Mouse (Mus musculus): ENCODE results near the gene Olfr952. TPM values are rescaled to one million over a fixed set of nuclear protein-coding genes. Genes with fewer than 3 reads are reported as not detected.

Gene Olfr952
- total RNA-seq (2023), result not detected

DNA sequence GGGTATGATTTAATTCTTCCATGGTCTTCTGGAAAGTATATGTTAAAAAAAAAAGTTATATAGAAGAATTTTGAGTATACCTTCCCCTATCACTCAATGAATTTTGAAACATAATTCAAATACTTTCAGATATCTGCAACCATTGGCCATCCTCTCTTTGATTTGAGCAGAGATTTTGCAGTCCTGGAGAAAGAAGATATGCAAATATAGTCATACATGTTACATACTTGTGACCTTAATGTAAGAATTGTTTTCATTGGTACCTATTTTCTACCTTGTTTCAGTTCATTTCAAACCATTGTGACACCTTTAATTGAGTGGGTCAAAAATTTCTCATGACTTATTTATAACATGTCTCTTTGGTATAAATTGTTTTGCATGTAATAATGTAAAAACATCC, at the start of gene Olfr952:
Gene Olfr952 (minus strand): TSS at position 101 of the 400 bp plus-strand sequence.

DNA sequence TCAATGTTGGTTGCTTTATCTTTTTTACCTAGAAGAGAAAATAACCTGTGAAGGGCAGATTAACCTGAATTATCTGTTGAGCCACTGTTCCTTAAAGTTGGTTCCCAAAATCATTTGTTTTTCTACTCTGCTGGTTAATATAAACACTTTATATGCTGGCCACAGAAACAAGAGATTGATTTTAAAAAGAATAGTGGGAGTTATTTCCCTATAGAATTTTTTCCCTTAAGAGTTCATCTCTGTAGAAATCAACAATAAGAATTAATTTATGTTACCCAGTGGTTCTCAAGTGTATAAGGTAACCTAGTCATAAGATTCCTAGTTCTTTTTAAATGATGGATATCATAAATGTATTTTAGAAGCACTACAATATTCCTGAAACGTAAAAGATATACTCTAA, 44.9 kb upstream of the Olfr952 start, which contains the start of gene Olfr955:
Gene Olfr955 (minus strand): TSS at position 101 of the 400 bp plus-strand sequence.

DNA sequence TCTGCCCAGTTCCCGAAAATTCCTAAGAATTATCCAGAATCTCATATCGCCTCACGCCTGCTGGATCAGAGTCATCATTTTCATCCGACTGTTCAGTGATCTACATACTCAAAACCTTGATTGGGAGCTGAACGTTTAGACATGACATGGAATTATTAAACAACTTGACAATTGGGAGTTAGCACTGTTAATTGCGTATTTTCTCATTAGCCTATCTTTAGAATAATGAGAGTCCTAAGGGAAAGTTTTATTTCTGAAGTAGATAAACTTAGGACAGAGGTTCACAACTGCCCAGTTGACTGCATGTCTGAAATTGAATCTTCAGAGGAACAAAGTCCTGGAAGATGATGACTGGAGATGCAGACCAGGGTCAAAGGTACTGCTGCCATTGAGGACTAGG, 29.5 kb upstream of the Olfr952 start, which contains the start of gene Olfr954:
Gene Olfr954 (plus strand): TSS at position 301 of the 400 bp plus-strand sequence.

DNA sequence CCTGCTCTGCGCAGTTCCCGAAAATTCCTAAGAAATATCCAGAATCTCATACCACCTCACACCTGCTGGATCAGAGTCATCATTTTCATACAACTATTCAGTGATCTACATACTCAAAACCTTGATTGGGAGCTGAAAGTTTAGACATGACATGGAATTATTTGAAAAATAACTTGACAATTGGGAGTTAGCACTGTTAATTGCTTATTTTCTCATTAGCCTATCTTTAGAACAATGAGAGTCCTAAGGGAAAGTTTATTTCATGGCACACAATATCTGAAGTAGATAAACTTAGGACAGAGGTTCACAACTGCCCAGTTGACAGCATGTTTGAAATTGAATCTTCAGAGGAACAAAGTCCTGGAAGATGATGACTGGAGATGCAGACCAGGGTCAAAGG, 39.8 kb downstream of the Olfr952 start, which contains the start of gene Olfr951:
Gene Olfr951 (plus strand): TSS at position 301 of the 400 bp plus-strand sequence.

Other genes starting within 250 kb of the Olfr952 start
- gene Olfr944, start 225.2 kb downstream of the Olfr952 start, total RNA-seq (2023), result not detected
- not detected for gene Olfr1537, start 177.2 kb downstream of the Olfr952 start, total RNA-seq (2023)
- gene Olfr945, start 150.3 kb downstream of the Olfr952 start, total RNA-seq (2023), result not detected
- not detected for gene Olfr948, start 101.1 kb downstream of the Olfr952 start, total RNA-seq (2023)
- not detected for gene Olfr951, start 39.7 kb downstream of the Olfr952 start, total RNA-seq (2023)
- not detected for gene Olfr954, start 29.6 kb upstream of the Olfr952 start, total RNA-seq (2023)
- gene Olfr955, start 44.8 kb upstream of the Olfr952 start, total RNA-seq (2023), result not detected
- not detected for gene Olfr44, start 66.8 kb upstream of the Olfr952 start, total RNA-seq (2023)
- not detected for gene Olfr957, start 88.7 kb upstream of the Olfr952 start, total RNA-seq (2023)
- not detected for gene Olfr958, start 126.9 kb upstream of the Olfr952 start, total RNA-seq (2023)
- gene Olfr959, start 148.4 kb upstream of the Olfr952 start, total RNA-seq (2023), result not detected
- gene AW551984, start 177.3 kb upstream of the Olfr952 start, total RNA-seq (2023), result not detected
- gene Olfr148, start 183.5 kb upstream of the Olfr952 start, total RNA-seq (2023), result not detected
- not detected for gene Olfr960, start 194.2 kb upstream of the Olfr952 start, total RNA-seq (2023)
- not detected for gene Olfr961, start 217.9 kb upstream of the Olfr952 start, total RNA-seq (2023)
- not detected for gene Olfr963, start 240.1 kb upstream of the Olfr952 start, total RNA-seq (2023)